Mouse (Mus musculus) cerebellum, postnatal 4 days (tissue): Measurements from ENCODE around the gene Gm13889.

Source experiments
- DNase-seq, 2 experiments: peaks; one replicate each; pipeline ENCODE4 v3.0.0; 2022; ENCODE audit warnings: low spot score in 2 of 2, mixed read lengths in 1 of 2

Gene Gm13889

DNA sequence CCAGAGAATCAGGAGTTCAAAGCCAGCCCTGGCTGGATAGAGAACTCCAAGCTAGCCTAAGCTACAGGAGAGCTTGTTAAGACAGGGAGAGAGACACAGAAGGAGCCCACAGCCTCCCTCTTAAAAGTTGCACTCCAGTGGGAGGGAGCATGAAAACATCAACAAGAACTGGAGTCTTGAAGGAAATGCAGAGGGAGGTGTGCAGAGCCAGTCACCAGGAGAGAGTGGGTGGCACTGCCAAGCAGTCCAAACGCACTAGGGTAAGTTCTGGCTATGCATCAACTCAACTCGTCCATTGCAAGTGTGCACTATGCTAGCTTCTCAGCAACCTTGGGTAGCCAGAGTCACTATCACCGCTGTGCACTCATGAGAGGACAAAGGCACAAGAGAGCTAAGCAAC is 1.2 kb upstream of the Gm13889 start:
- no peak for DNase-seq

DNA sequence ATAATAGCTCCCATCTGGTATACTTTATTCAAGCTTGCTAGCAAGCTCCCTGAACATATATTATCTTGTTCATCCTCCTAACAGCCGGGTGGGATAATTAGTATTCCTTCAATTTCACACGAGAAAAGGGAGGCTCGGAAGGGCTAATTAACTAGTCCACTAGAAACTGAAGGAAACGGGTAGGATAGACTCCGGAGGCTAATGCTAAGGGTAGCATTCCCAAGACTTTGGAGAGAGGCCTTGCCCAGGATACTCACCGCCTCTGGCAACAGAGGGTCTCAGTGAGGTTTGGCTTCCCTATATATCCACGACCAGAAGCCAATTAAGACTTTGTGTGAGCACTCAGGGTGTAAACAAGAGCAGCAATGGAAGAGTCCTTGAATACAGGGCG is 779 bp upstream of the Gm13889 start:
- no peak for DNase-seq

DNA sequence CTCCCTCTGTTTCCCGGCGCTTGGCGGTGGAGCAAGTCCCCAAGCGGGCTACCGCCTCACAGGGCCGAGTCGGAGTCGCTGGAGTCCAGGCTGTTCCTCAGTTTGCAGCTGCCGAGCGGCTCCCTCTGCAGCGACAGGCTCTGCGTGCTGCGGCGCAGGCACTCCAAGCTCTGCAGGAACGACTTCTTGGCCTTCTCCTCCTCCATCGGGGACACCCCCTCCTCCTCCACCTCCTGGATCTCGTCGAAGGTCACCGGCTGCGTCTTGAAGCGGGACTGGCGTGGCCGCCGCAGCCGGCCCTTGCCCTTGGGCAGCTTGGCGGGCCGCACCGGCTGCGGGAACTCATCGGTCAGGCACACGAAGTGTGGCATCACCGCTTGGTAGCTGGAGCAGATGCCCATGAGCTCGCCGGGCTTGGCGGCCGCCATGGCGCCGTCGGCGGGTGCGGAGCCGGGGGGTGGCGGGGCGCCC is 635 bp downstream of the Gm13889 start:
- peak in 1 of 2 experiments; percentile 41 for DNase-seq

DNA sequence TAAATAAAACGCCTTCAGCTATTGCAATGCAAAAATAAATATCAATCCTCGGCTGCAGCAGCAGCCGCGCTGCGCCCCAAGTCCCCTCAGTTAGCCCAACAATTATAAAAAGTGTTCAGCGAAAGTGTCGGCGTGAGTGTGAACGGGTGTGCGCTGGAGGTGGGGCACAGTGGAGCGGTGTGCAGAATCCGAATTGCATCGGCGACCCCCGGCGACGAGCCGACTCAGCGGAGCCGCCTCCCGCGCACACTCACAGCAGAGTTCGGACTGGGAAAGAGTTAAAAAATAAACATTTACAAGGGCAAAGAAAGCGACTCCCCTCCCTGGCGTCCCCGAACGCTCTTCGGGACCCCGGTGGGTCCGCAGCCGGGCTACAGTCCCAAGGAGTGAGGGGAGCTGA is 1.1 kb downstream of the Gm13889 start:
- DNase-seq, result no peak

DNA sequence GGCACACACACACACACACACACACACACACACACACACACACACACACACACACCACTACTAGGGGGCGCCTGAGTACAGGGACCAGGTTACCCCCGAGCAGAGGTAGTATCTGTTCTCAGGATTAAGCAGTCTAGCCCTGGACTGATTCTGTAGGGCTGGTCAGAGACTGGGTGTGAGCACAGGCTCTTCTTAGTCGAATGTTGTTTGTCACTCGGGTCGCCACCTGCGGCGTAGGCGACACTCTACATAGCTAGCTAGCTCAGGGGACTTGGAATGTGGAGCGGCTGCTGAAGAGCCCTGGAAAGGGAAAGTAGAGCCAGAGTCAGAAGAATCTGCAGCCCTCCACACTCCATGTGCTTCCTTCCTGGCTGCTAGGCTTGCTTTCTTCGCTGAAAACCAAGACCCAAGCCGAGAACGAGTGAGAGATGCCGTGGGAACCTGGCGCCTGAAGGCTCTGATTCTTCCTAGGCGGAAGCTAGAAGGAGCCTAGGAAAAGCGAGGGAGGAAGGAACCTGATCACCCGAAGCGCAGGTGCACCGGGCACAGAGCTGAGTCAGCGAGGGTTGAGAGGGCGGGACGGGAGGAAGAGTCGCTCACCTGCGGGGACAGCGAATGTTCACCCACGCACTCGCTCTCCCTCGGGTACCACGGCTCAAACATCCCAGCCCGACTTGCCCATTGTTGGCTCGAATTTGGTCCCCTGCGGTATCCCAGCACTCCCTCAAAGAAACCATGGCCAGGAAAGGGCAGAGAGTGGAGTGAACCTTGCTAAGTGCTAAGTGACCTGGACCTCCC is 2.0 kb downstream of the Gm13889 start:
- DNase-seq, result no peak

DNA sequence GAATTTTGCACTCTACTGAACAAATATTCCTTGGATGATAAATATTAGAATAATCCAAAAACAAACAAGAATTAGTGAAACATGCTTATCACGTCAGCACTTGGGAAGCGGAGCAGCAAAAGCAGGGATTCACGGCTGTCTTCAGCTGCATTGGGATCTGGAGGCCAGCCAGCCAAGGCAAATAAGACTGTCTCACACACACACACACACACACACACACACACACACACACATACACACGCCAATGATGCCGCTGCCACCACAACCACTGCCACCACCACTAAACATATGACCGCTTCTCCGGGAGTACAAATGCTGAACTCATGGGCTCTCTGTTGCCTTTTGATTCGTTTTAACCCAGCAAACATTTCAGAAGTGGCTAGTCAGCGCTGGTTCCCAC is 3.3 kb downstream of the Gm13889 start:
- no peak for DNase-seq

DNA sequence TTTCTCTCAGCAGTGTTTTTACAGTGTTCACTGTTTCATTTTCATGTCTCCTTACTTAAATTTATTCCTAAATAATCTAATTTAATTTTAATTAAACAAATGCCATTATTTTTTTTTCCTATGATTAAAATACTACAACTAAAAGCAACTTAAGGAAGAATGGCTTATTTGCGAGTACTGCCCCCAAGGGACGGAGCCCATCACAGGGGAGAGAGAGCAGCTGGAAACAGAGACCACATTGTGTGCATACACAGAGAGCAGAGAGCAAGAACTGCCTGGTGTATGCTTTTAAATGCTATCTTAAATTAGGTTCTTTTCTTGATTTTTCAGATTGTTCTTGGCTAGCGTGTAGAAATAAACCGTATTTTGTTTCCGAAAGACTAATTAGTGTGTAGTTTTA is 10.0 kb downstream of the Gm13889 start:
- DNase-seq, result no peak

DNA sequence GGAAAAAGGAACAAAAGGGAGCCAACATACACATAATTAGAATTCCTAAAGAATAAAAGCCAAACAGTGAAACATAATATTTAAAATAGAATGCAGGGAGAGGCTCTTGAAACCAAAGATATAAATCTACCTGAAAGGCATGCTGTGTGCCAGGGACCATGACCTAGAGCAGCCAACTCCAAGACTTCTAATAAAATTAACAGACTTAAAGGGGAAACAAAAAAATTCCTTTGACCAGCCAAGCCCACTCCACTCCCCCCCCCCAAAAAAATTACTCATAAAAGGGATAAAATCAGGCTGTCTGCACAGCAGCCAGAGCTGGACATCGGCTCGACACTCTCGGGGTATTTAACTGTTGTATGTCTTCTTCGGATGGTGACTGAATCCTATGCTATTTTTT is 12.1 kb downstream of the Gm13889 start:
- no peak for DNase-seq

DNA sequence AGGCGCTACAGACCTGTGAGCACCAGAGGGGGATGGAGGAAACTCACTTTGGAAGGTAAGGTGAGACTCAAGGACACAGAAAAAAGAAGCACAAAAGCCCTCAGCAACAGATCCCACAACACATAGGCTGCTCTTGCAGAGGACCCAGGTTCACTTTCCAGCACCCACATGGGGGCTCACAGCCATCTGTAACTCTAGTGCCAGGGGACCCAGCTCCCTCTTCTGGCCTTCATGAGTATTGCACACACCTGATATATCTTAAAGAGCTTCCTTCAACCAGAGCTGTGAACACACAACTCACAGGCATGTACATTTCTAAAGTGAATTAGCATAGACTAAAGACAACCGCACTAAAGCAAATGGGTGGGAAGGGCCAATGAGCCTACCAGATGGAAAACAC is 12.9 kb downstream of the Gm13889 start:
- DNase-seq, result no peak

DNA sequence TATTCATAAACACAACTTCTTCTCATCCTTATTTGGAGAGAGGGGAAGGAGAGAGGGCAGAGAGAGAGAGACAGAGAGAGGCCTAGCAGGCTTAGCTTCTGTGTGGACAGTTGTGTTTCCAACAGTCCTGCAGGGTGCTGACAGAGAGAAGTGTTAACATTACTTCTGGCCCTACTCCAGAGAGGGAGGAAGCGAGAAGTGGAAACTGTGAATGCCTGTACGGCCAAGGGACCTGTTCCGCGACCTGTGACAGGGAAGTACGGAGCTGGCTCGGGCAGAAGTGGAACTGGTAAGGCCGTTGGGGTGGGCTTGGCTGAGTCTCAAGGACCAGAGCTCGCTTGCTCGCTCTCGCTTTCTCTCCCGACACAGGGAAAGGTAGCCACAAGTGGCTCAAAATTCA is 15.3 kb downstream of the Gm13889 start:
- no peak for DNase-seq

DNA sequence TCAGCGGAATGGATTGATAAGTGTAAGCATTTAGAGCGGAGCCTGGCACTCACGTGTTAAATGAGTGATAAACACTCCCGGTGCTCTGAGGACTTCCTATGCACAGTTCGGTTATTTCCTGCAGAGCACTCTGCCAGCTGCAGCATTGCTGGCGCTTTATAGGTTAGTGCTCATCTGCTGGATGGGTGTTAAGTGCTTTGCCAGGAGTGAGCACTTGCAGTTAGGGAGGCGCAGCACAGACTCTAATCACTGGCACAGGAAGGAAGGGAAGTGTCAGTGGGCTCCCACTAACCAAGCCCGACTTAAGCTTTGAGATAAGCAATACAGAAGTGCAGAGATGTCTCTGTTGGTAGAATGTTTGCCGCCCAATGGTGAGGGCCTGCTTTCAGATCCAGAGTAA is 18.5 kb downstream of the Gm13889 start:
- no peak for DNase-seq

DNA sequence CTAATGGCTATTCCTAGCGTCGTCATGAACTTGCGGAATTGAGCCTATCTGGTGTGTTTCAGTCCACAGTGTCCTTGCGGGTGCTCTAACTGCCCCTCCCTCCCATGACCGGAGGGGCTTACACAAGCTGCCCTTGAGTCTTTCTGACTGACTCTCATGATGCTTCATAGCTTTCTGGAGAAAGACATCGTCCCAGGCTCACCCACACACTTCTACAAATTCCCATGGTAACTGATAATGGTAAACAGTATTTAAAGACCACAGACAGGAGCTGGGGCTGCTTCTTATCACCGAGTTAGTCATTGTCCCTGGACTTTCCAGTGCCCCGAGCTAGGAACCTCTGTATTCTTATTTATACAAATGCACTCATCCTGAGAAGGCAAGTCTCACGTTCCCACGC is 28.1 kb downstream of the Gm13889 start:
- no peak for DNase-seq

DNA sequence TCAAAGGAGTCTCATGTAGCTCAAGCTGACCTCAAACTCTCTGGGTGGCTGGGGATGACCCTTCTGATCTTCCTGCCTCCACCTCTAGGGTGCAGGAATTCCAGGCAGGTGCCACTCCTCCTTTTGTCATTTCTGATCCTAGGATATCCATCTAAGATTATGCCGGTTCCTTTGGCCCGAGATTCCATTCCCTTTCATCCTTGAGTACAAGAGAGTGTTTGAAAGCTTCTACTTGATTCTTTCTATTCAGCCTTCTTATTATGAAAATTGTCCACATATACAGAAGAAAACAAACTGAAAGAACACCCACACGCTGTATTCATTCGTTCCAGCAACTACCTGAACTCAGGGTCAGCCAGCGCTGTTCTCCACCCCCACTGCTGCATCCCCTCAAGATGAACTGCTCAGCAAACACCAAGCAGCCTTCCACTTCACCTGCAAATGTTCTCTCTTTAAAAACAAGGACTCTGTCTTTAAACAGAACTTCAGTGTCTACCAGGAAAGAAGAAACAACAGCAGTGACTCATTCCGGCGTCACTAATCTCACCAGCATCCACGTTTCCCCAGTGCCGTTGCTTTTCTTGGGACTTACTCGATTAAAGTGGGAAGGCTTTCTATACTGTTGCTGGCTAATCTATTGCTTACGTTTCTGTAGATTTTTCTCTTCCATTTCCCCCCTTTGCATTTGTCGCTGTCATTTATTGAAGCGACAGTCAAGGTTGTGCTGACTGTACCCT is 29.1 kb downstream of the Gm13889 start:
- DNase-seq, result no peak

DNA sequence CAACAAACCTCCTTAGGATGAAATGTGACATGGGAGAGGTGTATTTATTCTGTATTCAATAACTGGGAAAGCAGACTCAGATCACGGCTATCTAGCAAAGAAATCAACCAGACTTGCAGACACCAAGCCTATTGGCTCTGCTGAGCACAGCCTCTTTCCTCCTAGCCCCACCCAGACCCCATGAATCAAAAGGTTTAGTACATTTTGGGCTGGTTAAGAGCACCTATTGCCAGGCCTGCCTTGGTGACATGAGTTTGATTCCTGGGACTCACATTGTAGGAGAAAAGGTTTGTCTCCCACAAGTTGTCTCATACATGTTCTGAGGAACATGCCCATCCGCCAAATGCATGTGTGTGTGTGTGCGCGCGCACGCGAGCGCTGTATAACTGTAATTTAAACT is 30.9 kb downstream of the Gm13889 start:
- no peak for DNase-seq

DNA sequence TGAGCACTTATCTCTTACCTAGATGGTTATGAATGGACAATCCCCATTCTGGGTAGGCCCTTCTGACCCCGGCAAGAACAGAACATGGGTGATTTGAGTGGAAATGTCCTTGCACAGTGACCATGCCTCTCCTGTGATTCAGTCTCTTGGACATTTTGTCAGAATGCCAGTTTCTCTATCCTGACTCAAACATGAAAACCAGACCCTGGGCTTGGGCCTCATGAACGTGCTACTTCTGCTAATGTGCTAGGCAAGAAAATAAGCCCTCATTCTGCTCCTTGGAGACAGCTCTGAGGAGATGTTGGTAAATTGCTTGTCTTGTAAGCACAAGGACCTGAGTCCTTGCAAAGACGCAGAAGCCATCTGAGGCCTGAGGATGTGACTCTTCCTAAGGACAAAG is 37.9 kb downstream of the Gm13889 start:
- no peak for DNase-seq

DNA sequence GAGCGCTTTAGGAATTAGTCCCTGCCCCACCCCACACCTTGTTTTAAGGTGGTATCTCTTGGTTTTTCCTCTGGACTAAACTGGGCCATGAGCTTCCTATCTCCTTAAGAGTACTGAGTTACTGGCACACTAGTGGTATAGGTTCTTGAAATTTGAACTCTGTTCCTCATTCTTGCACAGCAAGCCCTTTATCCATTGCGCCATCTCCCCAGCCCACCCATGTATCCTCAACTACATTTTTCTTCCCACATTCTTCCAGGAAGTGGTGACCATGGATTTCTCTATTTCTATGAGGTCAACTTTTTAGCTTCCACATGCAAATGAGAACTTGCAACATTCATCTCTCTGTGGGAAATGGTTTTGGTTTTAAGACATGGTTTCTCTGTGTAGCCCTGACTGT is 43.4 kb downstream of the Gm13889 start:
- no peak for DNase-seq

DNA sequence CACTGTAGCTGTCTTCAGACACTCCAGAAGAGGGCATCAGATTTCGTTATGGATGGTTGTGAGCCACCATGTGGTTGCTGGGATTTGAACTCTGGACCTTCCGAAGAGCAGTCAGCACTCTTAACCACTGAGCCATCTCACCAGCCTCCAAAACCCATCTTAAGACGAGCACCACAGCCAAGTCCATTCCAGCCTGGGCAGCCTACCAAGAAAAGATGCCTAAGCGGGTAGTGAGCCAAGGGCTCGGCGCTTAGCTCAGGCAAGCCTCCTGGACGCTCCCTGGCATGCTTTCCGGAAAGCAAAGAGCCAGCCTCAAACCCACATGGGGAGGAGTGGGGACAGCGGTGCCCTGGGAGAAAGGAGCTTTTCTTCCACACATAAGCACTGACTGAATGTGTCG is 45.1 kb downstream of the Gm13889 start:
- DNase-seq, result peak in 1 of 2 experiments; percentile 71

DNA sequence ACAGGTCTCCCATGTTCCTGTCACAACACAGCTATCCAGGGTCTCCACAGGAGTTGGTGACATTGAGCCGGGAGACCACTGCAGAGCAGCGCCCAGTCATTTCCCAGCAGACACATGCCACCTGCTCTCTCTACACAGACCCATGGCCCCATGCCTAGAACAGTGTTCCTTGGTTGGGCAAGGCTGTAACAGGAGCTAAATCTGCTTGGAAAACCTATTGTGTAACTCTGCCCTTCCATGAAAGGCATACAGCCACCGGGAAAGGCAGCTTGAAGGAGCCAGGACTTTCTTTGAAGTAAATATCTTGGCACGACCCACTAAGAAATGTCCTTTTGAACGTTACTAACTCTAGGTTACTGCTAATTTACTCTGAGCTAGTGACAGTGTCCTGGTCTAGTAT is 47.3 kb downstream of the Gm13889 start:
- DNase-seq, result no peak

DNA sequence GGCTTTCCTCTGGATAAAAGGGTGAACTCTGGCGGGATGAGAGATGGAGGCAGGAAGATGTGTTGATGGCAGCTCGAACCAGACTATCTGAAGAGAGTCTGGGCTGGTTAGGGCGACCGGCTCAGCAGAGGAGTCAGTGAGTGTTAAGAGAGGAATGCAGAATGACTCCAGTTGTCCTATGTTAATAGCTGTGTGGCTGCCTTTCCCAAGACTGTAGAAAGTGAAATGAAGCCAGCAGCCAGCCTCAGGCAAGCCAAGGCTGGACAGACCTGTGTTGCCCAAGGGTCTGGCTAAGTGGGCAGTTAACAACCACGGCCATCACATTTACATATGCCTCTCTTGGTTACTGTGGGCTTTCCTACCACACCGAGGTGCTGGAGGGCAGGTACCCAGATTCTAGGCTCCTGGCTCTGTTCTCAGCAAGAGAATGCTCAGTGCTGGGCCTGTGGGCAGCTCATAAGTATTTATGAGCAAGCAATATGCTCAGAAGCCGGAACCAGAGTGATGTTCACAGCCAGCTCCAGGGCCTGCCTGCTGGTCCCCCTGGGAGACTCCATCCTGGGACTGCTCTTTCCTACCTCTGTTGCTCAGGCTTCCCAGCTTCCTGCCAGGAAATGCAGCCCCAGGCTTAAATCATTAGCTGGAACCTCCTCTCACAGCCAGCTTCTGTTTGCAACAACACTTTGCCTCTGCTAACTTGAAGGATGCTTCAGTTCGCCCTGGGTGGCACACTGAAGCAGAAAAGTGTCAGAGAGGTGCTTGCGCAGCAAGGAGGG is 49.3 kb downstream of the Gm13889 start:
- DNase-seq, result no peak

DNA sequence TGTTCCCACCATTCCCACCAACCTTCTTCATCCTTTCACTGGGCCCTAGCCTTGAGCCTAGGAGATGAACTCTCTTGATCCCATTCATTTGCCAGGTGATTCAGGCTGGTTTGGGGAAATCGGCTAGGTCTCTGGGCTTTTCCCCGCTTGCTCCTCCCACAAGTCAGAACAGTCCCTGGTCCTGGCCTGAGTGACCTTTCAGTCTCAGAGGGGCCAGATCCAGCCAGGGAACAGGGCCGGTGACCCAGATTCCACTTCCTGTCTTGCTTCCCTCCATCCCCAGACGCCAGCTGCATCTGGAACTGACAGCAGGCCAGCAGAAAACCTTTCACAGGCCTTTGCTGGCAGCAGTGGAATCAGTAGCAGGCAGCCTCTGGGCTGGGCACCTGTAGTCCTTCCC is 50.7 kb downstream of the Gm13889 start:
- no peak for DNase-seq
